Mouse (Mus musculus) stomach, postnatal 0 days (tissue): ENCODE data around the gene Mfsd1. TPM values are rescaled to one million over a fixed set of nuclear protein-coding genes. Genes with fewer than 3 reads are reported as not detected.

Experiments used
- ATAC-seq: fragments of 200-750 bp; cut with Nextera tagmentation; 2 replicates; pipeline ENCODE4 v1.8.0; 2017; ENCODE audit not compliant: low FRiP score, low TSS enrichment
- DNase-seq: peaks from one replicate; pipeline ENCODE4 v3.0.0-alpha.2; 2016; ENCODE audit warnings: low spot score
- H3K27ac ChIP-seq: fragments of 300-500 bp; sonication (generic); replicated peaks from 2 replicates; pipeline ENCODE4 v1.5.1; 2014; ENCODE audit warnings: mild to moderate bottlenecking, control low read depth
- H3K27me3 ChIP-seq: fragments of 300-500 bp; sonication (generic); 2 replicates; pipeline ENCODE4 v1.6.1; 2014; ENCODE audit warnings: low read length; ENCODE audit not compliant: control insufficient read depth, insufficient read depth
- H3K36me3 ChIP-seq: fragments of 300-500 bp; sonication (generic); 2 replicates; pipeline ENCODE4 v1.6.1; 2014; ENCODE audit warnings: low read length, mixed read lengths; ENCODE audit not compliant: control insufficient read depth, insufficient read depth
- H3K4me1 ChIP-seq: fragments of 300-500 bp; sonication (generic); replicated peaks from 2 replicates; pipeline ENCODE4 v1.6.1; 2014; ENCODE audit warnings: antibody characterized with exemption; ENCODE audit not compliant: control insufficient read depth, insufficient read depth
- H3K4me2 ChIP-seq: fragments of 300-500 bp; sonication (generic); replicated peaks from 2 replicates; pipeline ENCODE4 v1.6.1; 2014; ENCODE audit warnings: low read depth, mild to moderate bottlenecking, control low read depth, moderate library complexity
- H3K4me3 ChIP-seq: fragments of 300-500 bp; sonication (generic); 2 replicates; pipeline ENCODE4 v1.5.1; 2014; ENCODE audit warnings: low read depth, low read length, control low read depth
- H3K9ac ChIP-seq: fragments of 300-500 bp; sonication (generic); 2 replicates; pipeline ENCODE4 v1.6.1; 2014; ENCODE audit warnings: mild to moderate bottlenecking, low read length, control low read depth, mixed read lengths
- H3K9me3 ChIP-seq: fragments of 300-500 bp; sonication (generic); 2 replicates; pipeline ENCODE4 v1.6.1; 2016; ENCODE audit warnings: low read length; ENCODE audit not compliant: control insufficient read depth
- CTCF ChIP-seq: IDR thresholded peaks from 2 replicates; pipeline ENCODE4 v1.5.1; 2016; ENCODE audit warnings: antibody characterized with exemption, low read depth, mild to moderate bottlenecking, moderate library complexity
- EP300 ChIP-seq: optimal IDR thresholded peaks from 2 replicates; pipeline ENCODE3; 2016; ENCODE audit warnings: antibody characterized with exemption
- WGBS: fragments of 180-500 bp; shearing (Covaris S2); extraction: QIAGEN DNeasy Blood & Tissue Kit; methylation state at CpG from one replicate; pipeline ENCODE4 v1.1.7; 2014; 5-methylcytosine and 5-hydroxymethylcytosine counted together
- polyA plus RNA-seq: library from polyadenylated mRNA; unstranded; fragments of >200 nt; fragmentation: Nextera tagmentation; extraction: Ambion mirVana; gene quantifications from 2 replicates; pipeline ENCODE4 v1.2.1, GENCODE M21; 2015

Mfsd1 gene
- polyA plus RNA-seq, 1 experiment from 2014 or later, result 35.3 TPM

DNA sequence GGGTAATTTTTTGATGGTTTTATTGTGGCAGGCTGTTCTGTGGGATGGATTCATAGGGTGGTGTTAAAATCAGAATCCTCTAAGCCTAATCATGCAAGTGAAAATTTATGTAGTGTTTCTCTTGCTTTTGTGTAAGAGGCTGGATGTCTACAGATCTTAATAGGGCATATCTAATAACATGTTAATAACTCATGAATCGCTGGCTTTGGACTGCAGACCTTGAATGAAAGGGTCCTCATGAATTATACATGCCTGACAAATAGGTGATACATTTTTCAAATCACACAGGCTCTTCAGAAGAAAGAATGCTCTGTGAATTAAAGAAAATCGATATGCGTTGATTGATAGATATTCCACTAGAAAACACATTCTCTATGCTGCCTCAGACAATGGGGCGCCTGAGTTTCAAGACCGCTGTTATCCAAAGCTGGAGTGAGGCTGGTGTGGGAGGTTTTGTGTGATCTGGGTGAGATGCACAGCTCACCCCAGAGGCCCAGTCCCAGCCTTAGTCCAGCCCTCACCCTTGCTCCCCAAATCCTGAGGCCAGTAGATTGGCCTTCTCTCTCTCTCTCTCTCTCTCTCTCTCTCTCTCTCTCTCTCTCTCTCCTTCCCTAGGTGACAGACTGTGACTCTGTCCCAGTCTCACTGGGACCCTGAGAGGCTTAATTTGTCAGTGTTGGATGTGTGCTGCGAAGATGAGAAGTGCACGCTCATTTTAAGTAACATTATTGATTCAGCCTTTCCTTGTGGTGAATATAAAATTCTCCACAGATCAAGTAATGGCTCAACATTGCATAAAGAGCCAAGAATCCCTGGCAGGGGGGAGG is 63.3 kb downstream of the Mfsd1 start:
- H3K27me3 ChIP-seq, result no peaks in the 10 kb centered on the region
- no peak overlapping the region for H3K9ac ChIP-seq
- H3K4me2 ChIP-seq, result no peak overlapping the region
- ATAC-seq (no peak), DNase-seq (no peak)
- 82% methylated on average over 7 of the region's 7 CpGs for WGBS
- no peak for TF ChIP-seq CTCF
- TF ChIP-seq EP300, result no peak
- no peak overlapping the region for H3K4me3 ChIP-seq
- H3K4me1 ChIP-seq, result no peaks in the 10 kb centered on the region
- H3K9me3 ChIP-seq, result no peaks in the 10 kb centered on the region
- no peak overlapping the region for H3K27ac ChIP-seq
- no peaks in the 10 kb centered on the region for H3K36me3 ChIP-seq

Other genes with a start within 250 kb of the Mfsd1 start
- 5.1 and 5.7 TPM in 2 replicates for gene Mlf1, start 208.6 kb upstream of the Mfsd1 start, polyA plus RNA-seq
- not detected in 2 replicates for gene Gm17402, start 207.6 kb upstream of the Mfsd1 start, polyA plus RNA-seq
- 27.9 and 28.2 TPM in 2 replicates for gene Gfm1, start 152.6 kb upstream of the Mfsd1 start, polyA plus RNA-seq
- gene Lxn, start 118.8 kb upstream of the Mfsd1 start, polyA plus RNA-seq, result 65.7 and 71.8 TPM in 2 replicates
- gene Rarres1, start 67.2 kb upstream of the Mfsd1 start, polyA plus RNA-seq, result 3.1 and 3.9 TPM in 2 replicates